Mouse (Mus musculus): ENCODE data around the gene Adam26b.
"Not testable (repeated sequence)": the region's sequence is repeated elsewhere in the genome, so short reads cannot be mapped to it uniquely, and the experiment has no call there.

Adam26b gene

GRCm38 (mm10) chr8:43528006-43528405 is at the start of gene Adam26b:
Gene Adam26b (minus strand): TSS chr8:43528106.
- DNase-seq (ENCODE audit: low read depth) = not testable (repeated sequence)

GRCm38 (mm10) chr8:43576607-43577006 is 48.7 kb upstream of the Adam26b start, which contains the start of gene Adam26a:
Gene Adam26a (minus strand): TSS chr8:43576707.
- not testable (repeated sequence) for DNase-seq (ENCODE audit: low read depth)

All from induced T-regulatory cell, adult 2 months (primary cell).